Mouse (Mus musculus): ENCODE results near the gene Tnxb. TPM values are rescaled to one million over a fixed set of nuclear protein-coding genes. Genes with fewer than 3 reads are reported as not detected.
A peak's percentile ranks its signal among the peaks of the same experiment; 100 is the strongest.

Tnxb gene
- polyA plus RNA-seq, 1 experiment from 2014 or later: 0.10 TPM

DNA sequence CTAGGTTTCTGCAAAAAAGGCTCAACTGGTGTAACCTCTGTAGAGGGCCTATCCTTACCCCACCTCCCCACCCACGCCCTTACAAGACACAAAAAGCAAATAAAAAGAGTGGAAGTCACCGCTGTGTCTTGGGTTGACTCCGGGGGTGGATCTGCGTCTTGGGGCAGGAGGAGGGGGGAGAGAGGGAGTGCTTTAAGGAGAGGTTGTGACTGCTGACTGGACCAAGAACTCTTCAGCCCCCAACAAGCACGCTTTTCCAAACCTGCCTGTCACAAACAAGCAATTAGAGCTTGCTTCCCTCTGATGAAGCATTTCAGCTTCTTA lies 41.7 kb upstream of the Tnxb start:
- no peaks in the 10 kb centered on the region for H3K9me3 ChIP-seq (ENCODE audit: control insufficient read depth, low read length)
- ATAC-seq (replicated peaks; ENCODE audit: low FRiP score) (no peak), DNase-seq (ENCODE audit: low spot score) (no peak)
- peaks cover 4% of the 10 kb centered on the region; the same call in 1 of the 2 replicates for H3K36me3 ChIP-seq (ENCODE audit: control insufficient read depth, insufficient read depth, low read length)
- peaks cover 48% of the 10 kb centered on the region for H3K27me3 ChIP-seq (replicated peaks; ENCODE audit: control insufficient read depth, insufficient read depth, low read length)
- WGBS: 33% methylated on average over 5 of the region's 5 CpGs
- peaks cover 36% of the 10 kb centered on the region for H3K4me1 ChIP-seq (replicated peaks; ENCODE audit: control insufficient read depth, insufficient read depth, low read length)
- H3K9ac ChIP-seq (ENCODE audit: low read depth, low read length): no peak overlapping the region; the same call in 1 of the 2 replicates
- peak overlapping the region; percentile 94 for H3K4me2 ChIP-seq
- H3K27ac ChIP-seq (ENCODE audit: low read depth, low read length): no peak overlapping the region
- H3K4me3 ChIP-seq (ENCODE audit: low read depth, low read length): no peak overlapping the region

GRCm38 (mm10) chr17:34629221-34629751 lies 41.0 kb upstream of the Tnxb start, which contains the start of gene Prrt1:
Gene Prrt1, plus strand, starts transcription at chr17:34629533.
- DNase-seq (ENCODE audit: low spot score): no peak
- H3K4me3 ChIP-seq (ENCODE audit: low read depth, low read length): peak within 1 kb of the TSS; percentile 80; the same call in 1 of the 2 replicates
- peaks cover 48% of the 10 kb centered on the region for H3K27me3 ChIP-seq (replicated peaks; ENCODE audit: control insufficient read depth, insufficient read depth, low read length)
- H3K4me2 ChIP-seq: peak within 1 kb of the TSS; percentile 94
- no peak for ATAC-seq (replicated peaks; ENCODE audit: low FRiP score)
- H3K4me1 ChIP-seq (replicated peaks; ENCODE audit: control insufficient read depth, insufficient read depth, low read length): peaks cover 36% of the 10 kb centered on the region
- no peak within 1 kb of the TSS for H3K27ac ChIP-seq (ENCODE audit: low read depth, low read length)
- peaks cover 4% of the 10 kb centered on the region; the same call in 1 of the 2 replicates for H3K36me3 ChIP-seq (ENCODE audit: control insufficient read depth, insufficient read depth, low read length)
- H3K9ac ChIP-seq (ENCODE audit: low read depth, low read length): no peak within 1 kb of the TSS; the same call in 1 of the 2 replicates
- H3K9me3 ChIP-seq (ENCODE audit: control insufficient read depth, low read length): no peaks in the 10 kb centered on the region
- 4% methylated on average over 16 of the region's 16 CpGs for WGBS

DNA sequence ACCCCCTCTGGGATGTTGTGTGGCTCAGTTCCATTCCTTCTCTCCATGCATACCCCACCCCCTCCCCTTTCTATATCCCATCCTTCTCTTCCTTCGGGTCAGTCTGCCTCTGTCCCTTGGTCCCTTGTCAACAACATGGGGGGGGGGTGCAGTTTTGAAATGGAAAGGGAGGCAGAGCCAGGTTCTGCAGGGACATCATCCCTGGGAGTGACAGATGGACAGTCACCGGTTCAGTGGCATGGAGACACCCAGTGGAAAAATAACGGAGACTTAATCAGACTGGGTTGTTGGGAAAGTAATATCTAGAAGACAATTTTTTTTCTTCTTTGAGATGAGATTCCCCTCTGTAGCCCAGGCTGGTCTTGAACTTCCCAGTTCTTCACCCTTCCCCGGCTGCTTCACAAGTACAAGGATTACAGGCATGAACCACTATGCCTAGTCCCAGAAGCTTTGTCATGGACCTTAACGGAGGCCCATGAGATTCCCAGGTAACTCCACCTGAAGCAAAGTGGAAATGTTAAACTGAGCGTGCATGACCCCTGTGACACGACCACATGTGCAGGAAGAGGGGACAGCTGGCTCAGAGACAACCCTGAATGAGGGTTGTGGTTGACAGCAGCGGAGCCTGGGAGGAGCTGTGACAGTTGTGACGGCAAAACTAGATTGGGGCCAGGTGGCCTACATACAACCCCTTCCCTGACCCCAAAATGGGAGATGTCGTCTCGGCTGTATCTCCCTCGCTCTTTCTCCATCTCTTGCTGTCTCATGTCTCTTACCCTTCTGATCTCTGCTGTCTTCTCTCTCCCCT lies 40.3 kb upstream of the Tnxb start:
- 14% methylated on average over 12 of the region's 12 CpGs for WGBS
- H3K4me1 ChIP-seq (replicated peaks; ENCODE audit: control insufficient read depth, insufficient read depth, low read length): peaks cover 36% of the 10 kb centered on the region
- H3K27ac ChIP-seq (ENCODE audit: low read depth, low read length): no peak overlapping the region
- peaks cover 48% of the 10 kb centered on the region for H3K27me3 ChIP-seq (replicated peaks; ENCODE audit: control insufficient read depth, insufficient read depth, low read length)
- H3K36me3 ChIP-seq (ENCODE audit: control insufficient read depth, insufficient read depth, low read length): peaks cover 4% of the 10 kb centered on the region; the same call in 1 of the 2 replicates
- no peak overlapping the region for H3K9ac ChIP-seq (ENCODE audit: low read depth, low read length)
- DNase-seq (ENCODE audit: low spot score) (no peak), ATAC-seq (replicated peaks; ENCODE audit: low FRiP score) (no peak)
- H3K9me3 ChIP-seq (ENCODE audit: control insufficient read depth, low read length): no peaks in the 10 kb centered on the region
- H3K4me3 ChIP-seq (ENCODE audit: low read depth, low read length): peak overlapping the region; percentile 33; the same call in 1 of the 2 replicates
- peak overlapping the region; percentile 58; the same call in 1 of the 2 replicates for H3K4me2 ChIP-seq

DNA sequence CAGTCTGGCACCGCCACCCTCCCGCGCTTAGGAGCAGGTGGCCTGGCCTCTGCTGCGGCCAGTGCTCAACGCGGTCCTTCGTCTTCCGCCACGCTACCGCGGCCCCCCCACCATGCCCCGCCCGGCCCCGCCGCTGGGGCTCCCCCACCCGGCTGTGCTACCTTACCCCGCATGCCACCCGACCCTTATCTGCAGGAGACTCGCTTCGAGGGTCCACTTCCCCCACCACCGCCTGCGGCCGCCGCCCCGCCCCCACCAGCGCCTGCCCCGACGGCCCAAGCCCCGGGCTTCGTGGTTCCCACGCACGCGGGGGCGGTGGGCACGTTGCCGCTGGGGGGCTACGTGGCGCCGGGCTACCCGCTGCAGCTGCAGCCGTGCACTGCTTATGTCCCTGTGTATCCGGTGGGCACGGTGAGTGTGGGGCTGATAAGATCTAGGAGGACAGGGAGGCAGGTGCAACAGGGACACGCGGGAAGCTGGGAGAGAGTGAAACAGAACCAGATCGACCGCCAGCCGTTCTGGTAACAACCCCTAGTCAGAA lies 39.5 kb upstream of the Tnxb start:
- Histone ChIP-seq H3K4me2 (peak overlapping the region; percentile 58), H3K36me3 (ENCODE audit: control insufficient read depth, insufficient read depth, low read length) (no peaks in the 10 kb centered on the region), H3K27ac (ENCODE audit: low read depth, low read length) (no peak overlapping the region), H3K4me1 (replicated peaks; ENCODE audit: control insufficient read depth, insufficient read depth, low read length) (peaks cover 36% of the 10 kb centered on the region), H3K4me3 (ENCODE audit: low read depth, low read length) (peak overlapping the region; percentile 33), H3K27me3 (replicated peaks; ENCODE audit: control insufficient read depth, insufficient read depth, low read length) (peaks cover 48% of the 10 kb centered on the region), H3K9ac (ENCODE audit: low read depth, low read length) (peak overlapping the region; percentile 31), H3K9me3 (ENCODE audit: control insufficient read depth, low read length) (no peaks in the 10 kb centered on the region)
- ATAC-seq (replicated peaks; ENCODE audit: low FRiP score) (no peak), DNase-seq (ENCODE audit: low spot score) (no peak)
- WGBS: 4% methylated on average over 46 of the region's 48 CpGs

DNA sequence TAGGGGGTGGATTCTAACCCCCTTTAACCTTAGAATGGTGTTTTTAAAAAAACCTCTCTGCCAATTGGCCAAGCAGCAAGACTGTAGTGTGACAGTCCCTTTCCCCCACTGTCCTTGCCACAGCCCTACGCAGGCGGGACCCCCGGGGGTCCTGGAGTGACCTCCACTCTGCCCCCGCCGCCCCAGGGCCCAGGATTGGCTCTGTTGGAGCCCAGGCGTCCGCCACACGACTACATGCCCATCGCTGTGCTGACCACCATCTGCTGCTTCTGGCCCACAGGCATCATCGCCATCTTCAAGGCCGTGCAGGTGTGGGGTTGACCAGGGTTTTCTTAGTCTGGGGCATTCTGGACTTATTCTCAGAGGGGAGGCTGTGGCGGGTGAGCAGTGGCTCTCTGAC lies 38.7 kb upstream of the Tnxb start:
- Histone ChIP-seq H3K4me1 (replicated peaks; ENCODE audit: control insufficient read depth, insufficient read depth, low read length) (peaks cover 32% of the 10 kb centered on the region), H3K4me3 (ENCODE audit: low read depth, low read length) (peak overlapping the region; percentile 41), H3K27ac (ENCODE audit: low read depth, low read length) (no peak overlapping the region), H3K27me3 (replicated peaks; ENCODE audit: control insufficient read depth, insufficient read depth, low read length) (peaks cover 48% of the 10 kb centered on the region), H3K9me3 (ENCODE audit: control insufficient read depth, low read length) (no peaks in the 10 kb centered on the region), H3K4me2 (peak overlapping the region; percentile 69), H3K36me3 (ENCODE audit: control insufficient read depth, insufficient read depth, low read length) (no peaks in the 10 kb centered on the region), H3K9ac (ENCODE audit: low read depth, low read length) (no peak overlapping the region)
- 9% methylated on average over 12 of the region's 12 CpGs for WGBS
- ATAC-seq (replicated peaks; ENCODE audit: low FRiP score): no peak
- DNase-seq (ENCODE audit: low spot score): no peak

DNA sequence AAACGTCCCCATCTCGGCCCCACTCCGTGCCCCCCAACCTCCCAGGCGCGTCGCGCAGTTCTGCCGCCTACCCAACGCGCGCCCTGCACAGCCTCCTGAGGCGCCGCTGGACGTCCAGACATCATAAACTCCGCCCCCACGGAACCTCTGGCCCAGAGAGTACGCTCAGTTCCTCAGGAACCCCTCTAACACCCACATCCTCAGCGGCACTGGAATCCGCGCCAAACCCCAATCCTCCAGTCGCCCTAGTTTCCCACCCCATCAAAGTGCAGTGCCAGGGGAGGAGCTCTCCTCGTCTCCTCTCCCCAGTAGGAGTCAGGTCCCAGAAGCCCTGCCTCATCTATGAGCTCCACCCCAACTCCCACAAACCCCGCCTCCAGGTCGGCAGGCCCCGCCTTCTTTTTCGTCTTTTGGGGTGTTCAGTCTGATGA lies 38.1 kb upstream of the Tnxb start:
- Histone ChIP-seq H3K27ac (ENCODE audit: low read depth, low read length) (no peak overlapping the region), H3K9me3 (ENCODE audit: control insufficient read depth, low read length) (no peaks in the 10 kb centered on the region), H3K27me3 (replicated peaks; ENCODE audit: control insufficient read depth, insufficient read depth, low read length) (peaks cover 48% of the 10 kb centered on the region), H3K4me3 (ENCODE audit: low read depth, low read length) (peak overlapping the region; percentile 41), H3K9ac (ENCODE audit: low read depth, low read length) (no peak overlapping the region), H3K36me3 (ENCODE audit: control insufficient read depth, insufficient read depth, low read length) (no peaks in the 10 kb centered on the region), H3K4me2 (peak overlapping the region; percentile 69), H3K4me1 (replicated peaks; ENCODE audit: control insufficient read depth, insufficient read depth, low read length) (peaks cover 32% of the 10 kb centered on the region)
- WGBS: under 1% methylated on average over 26 of the region's 26 CpGs
- DNase-seq (ENCODE audit: low spot score): no peak
- peak; percentile 22; the same call in 1 of the 2 replicates for ATAC-seq (replicated peaks; ENCODE audit: low FRiP score)

GRCm38 (mm10) chr17:34635671-34636070 lies 34.7 kb upstream of the Tnxb start:
- no peaks in the 10 kb centered on the region for H3K9me3 ChIP-seq (ENCODE audit: control insufficient read depth, low read length)
- no peak for ATAC-seq (replicated peaks; ENCODE audit: low FRiP score)
- no peak overlapping the region for H3K27ac ChIP-seq (ENCODE audit: low read depth, low read length)
- H3K4me1 ChIP-seq (replicated peaks; ENCODE audit: control insufficient read depth, insufficient read depth, low read length): peaks cover 15% of the 10 kb centered on the region
- H3K4me2 ChIP-seq: no peak overlapping the region
- H3K36me3 ChIP-seq (ENCODE audit: control insufficient read depth, insufficient read depth, low read length): no peaks in the 10 kb centered on the region
- H3K27me3 ChIP-seq (replicated peaks; ENCODE audit: control insufficient read depth, insufficient read depth, low read length): peaks cover 23% of the 10 kb centered on the region
- no peak overlapping the region for H3K9ac ChIP-seq (ENCODE audit: low read depth, low read length)
- no peak for DNase-seq (ENCODE audit: low spot score)
- 62% methylated on average over 2 of the region's 2 CpGs for WGBS
- H3K4me3 ChIP-seq (ENCODE audit: low read depth, low read length): no peak overlapping the region

DNA sequence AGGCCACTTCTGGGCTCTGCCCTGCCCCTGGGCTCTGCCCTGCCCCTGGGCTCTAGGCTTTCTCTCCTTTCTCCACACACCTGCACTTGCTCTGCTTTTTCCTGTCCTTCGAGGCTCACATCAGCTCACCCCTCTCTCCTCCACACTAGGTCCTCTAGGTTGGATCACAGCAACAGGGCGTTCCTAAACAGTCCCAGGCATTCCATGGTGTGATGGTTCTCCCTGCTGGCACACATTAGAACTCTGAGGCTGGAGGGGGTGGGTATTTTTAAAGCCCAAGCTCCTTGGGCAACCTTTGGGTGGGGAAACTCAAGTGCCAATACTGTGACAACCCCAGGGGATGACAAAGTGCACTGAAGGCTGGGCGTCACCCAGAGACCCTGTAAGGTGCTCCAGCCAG lies 32.9 kb upstream of the Tnxb start:
- WGBS: 70% methylated on average over 3 of the region's 3 CpGs
- H3K9ac ChIP-seq (ENCODE audit: low read depth, low read length): no peak overlapping the region
- peaks cover under 1% of the 10 kb centered on the region for H3K4me1 ChIP-seq (replicated peaks; ENCODE audit: control insufficient read depth, insufficient read depth, low read length)
- no peaks in the 10 kb centered on the region for H3K9me3 ChIP-seq (ENCODE audit: control insufficient read depth, low read length)
- no peak overlapping the region for H3K4me3 ChIP-seq (ENCODE audit: low read depth, low read length)
- H3K36me3 ChIP-seq (ENCODE audit: control insufficient read depth, insufficient read depth, low read length): no peaks in the 10 kb centered on the region
- DNase-seq (ENCODE audit: low spot score) (no peak), ATAC-seq (replicated peaks; ENCODE audit: low FRiP score) (no peak)
- no peak overlapping the region for H3K27ac ChIP-seq (ENCODE audit: low read depth, low read length)
- no peak overlapping the region for H3K4me2 ChIP-seq
- H3K27me3 ChIP-seq (replicated peaks; ENCODE audit: control insufficient read depth, insufficient read depth, low read length): peaks cover 5% of the 10 kb centered on the region
